Mouse (Mus musculus) myocyte (in vitro differentiated cells): ENCODE results near the gene Tacc2. TPM values are rescaled to one million over a fixed set of nuclear protein-coding genes. Genes with fewer than 3 reads are reported as not detected.

ENCODE experiments used
- H3K27me3 ChIP-seq: one replicate; pipeline ENCODE4 v1.6.1; 2011; ENCODE audit not compliant: control insufficient read depth, insufficient read depth, insufficient read length
- H3K36me3 ChIP-seq: one replicate; pipeline ENCODE4 v1.6.1; 2011; ENCODE audit not compliant: control insufficient read depth, insufficient read depth
- H3K4me2 ChIP-seq: one replicate; pipeline ENCODE4 v1.6.1; 2011; ENCODE audit warnings: low read depth, control low read depth
- H3K4me3 ChIP-seq: one replicate; pipeline ENCODE4 v1.5.1; 2011; ENCODE audit warnings: mild to moderate bottlenecking, control low read depth, moderate library complexity
- H3K79me2 ChIP-seq: one replicate; pipeline ENCODE4 v1.6.1; 2011; ENCODE audit not compliant: control insufficient read depth, insufficient read depth
- H3ac ChIP-seq: one replicate; pipeline ENCODE4 v1.6.1; 2011; ENCODE audit not compliant: control insufficient read depth, insufficient read length
- CEBPB ChIP-seq: IDR thresholded peaks from 2 replicates; pipeline ENCODE4 v1.6.1; 2011; ENCODE audit warnings: mild to moderate bottlenecking, moderate library complexity; ENCODE audit not compliant: poor library complexity, insufficient read depth, severe bottlenecking
- E2F4 ChIP-seq: IDR thresholded peaks from one replicate; pipeline ENCODE4 v1.6.1; 2011; ENCODE audit warnings: mild to moderate bottlenecking, control low read depth, moderate library complexity; ENCODE audit not compliant: insufficient read depth
- MAX ChIP-seq: IDR thresholded peaks from one replicate; pipeline ENCODE4 v1.6.1; 2011; ENCODE audit warnings: low read depth, mild to moderate bottlenecking, control low read depth
- MYOD1 ChIP-seq, 3 experiments: IDR thresholded peaks; one replicate each; pipeline ENCODE4 v1.6.1; 2011; ENCODE audit warnings: control low read depth in 2 of 3, low read depth in 2 of 3, mild to moderate bottlenecking in 2 of 3, moderate library complexity in 1 of 3; ENCODE audit not compliant: insufficient read length in 2 of 3, control insufficient read depth in 1 of 3
- MYOG ChIP-seq, 3 experiments: IDR thresholded peaks; one replicate each; pipeline ENCODE4 v1.6.1; 2011; ENCODE audit warnings: control low read depth in 2 of 3, low read depth in 2 of 3, mild to moderate bottlenecking in 2 of 3; ENCODE audit not compliant: insufficient read length in 2 of 3, control insufficient read depth in 1 of 3, insufficient read depth in 1 of 3
- POLR2A ChIP-seq: IDR thresholded peaks from one replicate; pipeline ENCODE4 v1.6.1; 2011; ENCODE audit warnings: low read depth, mild to moderate bottlenecking, control low read depth, moderate library complexity; ENCODE audit not compliant: insufficient read length
- POLR2AphosphoS2 ChIP-seq: IDR thresholded peaks from one replicate; pipeline ENCODE4 v1.6.1; 2011; ENCODE audit warnings: low read depth, control low read depth; ENCODE audit not compliant: insufficient read length
- REST ChIP-seq: IDR thresholded peaks from one replicate; pipeline ENCODE4 v1.6.1; 2011; ENCODE audit warnings: mild to moderate bottlenecking, control low read depth, moderate library complexity; ENCODE audit not compliant: insufficient read depth, insufficient read length
- SRF ChIP-seq: IDR thresholded peaks from one replicate; pipeline ENCODE4 v1.6.1; 2011; ENCODE audit warnings: low read depth; ENCODE audit not compliant: control insufficient read depth, insufficient read length
- TCF12 ChIP-seq: IDR thresholded peaks from one replicate; pipeline ENCODE4 v1.6.1; 2011; ENCODE audit warnings: mild to moderate bottlenecking, control low read depth; ENCODE audit not compliant: poor library complexity, insufficient read depth, severe bottlenecking
- TCF3 ChIP-seq: IDR thresholded peaks from one replicate; pipeline ENCODE4 v1.6.1; 2011; ENCODE audit warnings: low read depth, control low read depth; ENCODE audit not compliant: insufficient read length
- USF1 ChIP-seq: IDR thresholded peaks from one replicate; pipeline ENCODE4 v1.6.1; 2011; ENCODE audit warnings: low read depth, mild to moderate bottlenecking, control low read depth, moderate library complexity
- polyA plus RNA-seq: library from polyadenylated mRNA; unstranded; fragments of >200 nt; fragmentation: generic; extraction: Trizol; gene quantifications from one replicate; pipeline ENCODE4 v1.2.1, GENCODE M21; 2012; ENCODE audit warnings: missing spikeins

Gene Tacc2
- polyA plus RNA-seq, 1 experiment, result 61.8 TPM

- TF ChIP-seq POLR2AphosphoS2 (no peak), MYOG (IDR thresholded peaks at IDR 0.05; ENCODE audit: control insufficient read depth in 1 of 3, insufficient read depth in 1 of 3, insufficient read length in 2 of 3, low read depth in 2 of 3) (peak in 1 of 3 experiments; percentile 46)
These were observed 63.4 kb downstream of the Tacc2 start for GRCm38 (mm10) chr7:130640681-130641080.

GRCm38 (mm10) chr7:130645332-130645993 is 68.2 kb downstream of the Tacc2 start:
- peak; percentile 60 for TF ChIP-seq USF1
- peak in 2 of 3 experiments; percentile 10 to 70 for TF ChIP-seq MYOG (IDR thresholded peaks at IDR 0.05; ENCODE audit: control insufficient read depth in 1 of 3, insufficient read depth in 1 of 3, insufficient read length in 2 of 3, low read depth in 2 of 3)
- TF ChIP-seq MYOD1 (IDR thresholded peaks at IDR 0.05; ENCODE audit: control insufficient read depth in 1 of 3, insufficient read length in 2 of 3, low read depth in 2 of 3), result peak in 2 of 3 experiments; percentile 44 to 63
- no peak for TF ChIP-seq POLR2AphosphoS2
- Histone ChIP-seq H3K4me3 (peak overlapping the region; percentile 88), H3ac (peak overlapping the region; percentile 56), H3K36me3 (no peaks in the 10 kb centered on the region), H3K79me2 (peaks cover 37% of the 10 kb centered on the region), H3K27me3 (no peaks in the 10 kb centered on the region), H3K4me2 (peak overlapping the region; percentile 86)

More at GRCm38 (mm10) chr7:130640681-130641080, 63.4 kb downstream of the Tacc2 start:
- Histone ChIP-seq H3K36me3 (no peaks in the 10 kb centered on the region), H3K4me2 (no peak overlapping the region), H3K4me3 (no peak overlapping the region), H3ac (no peak overlapping the region), H3K79me2 (no peaks in the 10 kb centered on the region), H3K27me3 (no peaks in the 10 kb centered on the region)

DNA sequence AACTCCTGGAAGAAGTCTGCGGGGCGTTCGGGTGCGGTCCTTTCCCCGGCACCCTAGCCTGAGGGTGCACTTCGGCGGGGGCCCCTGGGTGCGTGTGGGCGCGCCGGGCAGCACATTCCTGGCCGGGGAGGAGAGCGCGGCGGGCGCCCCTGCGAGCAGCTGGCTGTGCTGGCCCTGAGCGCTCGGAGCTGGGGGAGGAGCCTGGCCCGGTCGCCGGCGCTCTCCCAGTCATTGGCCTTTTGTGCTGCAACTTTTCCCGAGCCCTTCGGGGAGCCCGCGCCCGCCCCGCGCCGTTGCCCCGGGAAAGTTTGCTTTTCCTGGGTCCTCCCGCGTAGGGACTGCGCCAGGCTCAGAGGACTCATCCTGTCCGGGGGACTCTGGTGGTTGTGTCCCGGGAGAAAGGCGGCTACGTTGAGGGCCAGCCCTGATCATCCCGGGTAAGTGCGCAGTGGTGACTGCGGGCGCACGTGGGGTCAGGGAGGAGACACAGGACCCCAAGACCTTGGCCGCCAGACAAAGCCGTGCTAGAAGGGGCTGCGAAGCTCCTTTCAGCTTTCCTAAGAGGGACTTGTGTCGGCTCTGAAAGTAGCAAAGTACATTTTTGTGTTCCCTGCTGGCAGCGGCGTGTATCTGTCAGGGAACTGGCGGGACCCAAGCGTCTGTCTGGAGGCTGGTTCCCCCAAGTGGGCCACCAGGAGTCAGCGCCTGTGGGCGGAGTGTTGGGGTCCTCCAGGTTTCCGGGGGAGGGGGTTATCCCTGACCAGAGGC is 68.9 kb downstream of the Tacc2 start:
- no peaks in the 10 kb centered on the region for H3K27me3 ChIP-seq
- H3K79me2 ChIP-seq, result peaks cover 45% of the 10 kb centered on the region
- TF ChIP-seq MYOG (IDR thresholded peaks at IDR 0.05; ENCODE audit: control insufficient read depth in 1 of 3, insufficient read depth in 1 of 3, insufficient read length in 2 of 3, low read depth in 2 of 3) (peak in 2 of 3 experiments; percentile 91 to 97), CEBPB (no peak), TCF3 (peak; percentile 66), TCF12 (no peak), MYOD1 (IDR thresholded peaks at IDR 0.05; ENCODE audit: control insufficient read depth in 1 of 3, insufficient read length in 2 of 3, low read depth in 2 of 3) (peak in 2 of 3 experiments; percentile 75 to 91), USF1 (no peak), POLR2AphosphoS2 (peak; percentile 55), POLR2A (peak; percentile 61)
- H3K4me3 ChIP-seq, result peak overlapping the region; percentile 88
- no peaks in the 10 kb centered on the region for H3K36me3 ChIP-seq
- H3K4me2 ChIP-seq, result peak overlapping the region; percentile 86
- H3ac ChIP-seq, result peak overlapping the region; percentile 56

- H3K27me3 ChIP-seq, result no peaks in the 10 kb centered on the region
- peak overlapping the region; percentile 88 for H3K4me3 ChIP-seq
- peak; percentile 98 for TF ChIP-seq USF1
- peak; percentile 26 for TF ChIP-seq POLR2AphosphoS2
- TF ChIP-seq SRF, result no peak
- peak in 1 of 3 experiments; percentile 16 for TF ChIP-seq MYOG (IDR thresholded peaks at IDR 0.05; ENCODE audit: control insufficient read depth in 1 of 3, insufficient read depth in 1 of 3, insufficient read length in 2 of 3, low read depth in 2 of 3)
- TF ChIP-seq E2F4, result no peak
- TF ChIP-seq TCF12, result no peak
- TF ChIP-seq POLR2A, result peak; percentile 64
- TF ChIP-seq REST, result no peak
- TF ChIP-seq MAX, result no peak
- no peak for TF ChIP-seq MYOD1 (IDR thresholded peaks at IDR 0.05; ENCODE audit: control insufficient read depth in 1 of 3, insufficient read length in 2 of 3, low read depth in 2 of 3)
- no peak for TF ChIP-seq TCF3
- no peak for TF ChIP-seq CEBPB
- peaks cover 50% of the 10 kb centered on the region for H3K79me2 ChIP-seq
- H3K36me3 ChIP-seq, result no peaks in the 10 kb centered on the region
- H3ac ChIP-seq, result peak overlapping the region; percentile 56
- peak overlapping the region; percentile 86 for H3K4me2 ChIP-seq
These were observed 69.5 kb downstream of the Tacc2 start for GRCm38 (mm10) chr7:130646762-130647139.

DNA sequence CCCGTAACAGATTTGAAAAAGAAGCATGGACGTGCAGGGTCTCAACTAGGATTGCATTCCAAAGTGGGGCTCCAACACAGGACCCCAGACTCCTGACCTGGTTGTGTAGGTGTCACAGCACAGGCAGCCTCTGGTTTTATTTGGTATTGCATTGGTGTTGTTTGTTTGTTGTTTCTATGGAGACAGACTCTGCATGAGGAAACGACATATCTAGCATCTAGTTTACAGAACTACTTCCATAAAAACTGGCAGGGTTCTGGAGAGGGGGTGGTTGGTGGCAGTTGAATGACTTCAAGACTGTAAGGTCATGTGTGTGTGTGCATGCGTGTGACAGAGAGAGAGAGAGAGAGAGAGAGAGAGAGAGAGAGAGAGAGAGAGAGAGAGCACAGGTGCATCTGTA is 70.8 kb downstream of the Tacc2 start:
- Histone ChIP-seq H3K4me2 (peak overlapping the region; percentile 86), H3K36me3 (no peaks in the 10 kb centered on the region), H3ac (no peak overlapping the region), H3K4me3 (peak overlapping the region; percentile 88), H3K27me3 (no peaks in the 10 kb centered on the region), H3K79me2 (peaks cover 63% of the 10 kb centered on the region)
- no peak for TF ChIP-seq MAX
- TF ChIP-seq MYOD1 (IDR thresholded peaks at IDR 0.05; ENCODE audit: control insufficient read depth in 1 of 3, insufficient read length in 2 of 3, low read depth in 2 of 3), result no peak
- TF ChIP-seq CEBPB, result no peak
- TF ChIP-seq E2F4, result no peak
- no peak for TF ChIP-seq POLR2AphosphoS2
- no peak for TF ChIP-seq REST
